Mouse (Mus musculus) frontal cortex, adult 2 months (tissue): ENCODE results near the gene Bcas3. TPM values are rescaled to one million over a fixed set of nuclear protein-coding genes. Genes with fewer than 3 reads are reported as not detected.

Experiments used
- DNase-seq, 2 experiments: peaks; one replicate each; pipeline ENCODE4 v3.0.0; 2022; ENCODE audit warnings: low spot score in 1 of 2; ENCODE audit errors: extremely low spot score in 1 of 2
- polyA plus RNA-seq: library from polyadenylated mRNA; depleted of rRNA; stranded (reverse); fragments of >200 nt; gene quantifications from 2 replicates; pipeline ENCODE4 v1.2.3, GENCODE M21; 2012

The Bcas3 gene
- polyA plus RNA-seq, 1 experiment, result 47.9 TPM

DNA sequence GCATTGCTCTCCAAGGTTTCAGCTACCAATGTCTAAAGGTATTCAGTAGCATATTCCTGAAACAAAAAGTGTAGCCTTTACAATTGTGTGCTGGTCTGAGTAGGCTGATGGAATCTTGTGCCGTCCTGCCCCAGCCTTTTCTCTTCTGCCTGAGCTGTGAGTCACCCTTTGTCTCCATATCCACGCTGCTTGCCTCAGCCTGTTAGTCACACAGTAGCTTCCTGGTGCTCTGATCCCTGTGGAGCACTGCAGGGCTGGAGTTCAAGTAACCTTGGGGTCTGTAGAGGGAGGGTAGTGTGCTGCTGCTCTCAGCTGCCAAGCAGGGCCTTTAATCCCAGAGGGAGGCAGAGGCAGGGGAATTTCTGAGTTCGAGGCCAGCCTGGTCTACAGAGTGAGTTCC is 14.9 kb downstream of the Bcas3 start:
- DNase-seq, result no peak

DNA sequence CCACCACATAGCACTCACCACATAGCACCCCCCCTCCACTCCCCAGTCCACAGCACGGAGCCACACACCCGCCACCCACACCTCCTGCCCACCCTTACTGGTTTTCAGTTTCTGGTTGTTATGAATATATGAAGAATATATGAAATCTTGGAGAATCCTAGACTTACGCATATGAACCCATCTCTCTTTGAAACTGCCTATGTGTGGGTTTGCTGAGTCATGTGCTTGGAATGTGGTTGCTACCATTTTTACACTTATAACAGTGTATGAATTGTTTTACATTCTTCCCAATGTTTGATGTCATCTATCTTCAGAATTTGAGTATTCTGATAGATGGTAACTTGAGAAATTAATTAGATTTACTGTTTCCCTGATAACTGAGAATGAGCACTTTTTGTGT is 26.1 kb downstream of the Bcas3 start:
- peak in 1 of 2 experiments; percentile 28 for DNase-seq

DNA sequence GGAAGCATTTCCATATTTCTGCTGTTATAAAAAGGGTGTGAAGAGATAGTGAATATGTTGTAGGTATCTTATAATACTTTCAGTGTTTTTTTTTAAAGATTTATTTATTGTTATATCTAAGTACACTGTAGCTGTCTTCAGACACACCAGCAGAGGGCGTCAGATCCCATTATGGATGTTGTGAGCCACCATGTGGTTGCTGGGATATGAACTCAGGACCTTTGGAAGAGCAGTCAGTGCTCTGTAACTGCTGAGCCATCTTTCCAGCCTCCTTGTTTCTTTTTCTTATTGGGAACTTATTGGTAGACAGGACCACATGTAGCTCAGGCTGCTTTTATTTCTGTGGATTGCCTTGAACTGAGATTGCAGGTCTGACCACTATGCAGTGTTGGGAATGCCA is 27.1 kb downstream of the Bcas3 start:
- no peak for DNase-seq

DNA sequence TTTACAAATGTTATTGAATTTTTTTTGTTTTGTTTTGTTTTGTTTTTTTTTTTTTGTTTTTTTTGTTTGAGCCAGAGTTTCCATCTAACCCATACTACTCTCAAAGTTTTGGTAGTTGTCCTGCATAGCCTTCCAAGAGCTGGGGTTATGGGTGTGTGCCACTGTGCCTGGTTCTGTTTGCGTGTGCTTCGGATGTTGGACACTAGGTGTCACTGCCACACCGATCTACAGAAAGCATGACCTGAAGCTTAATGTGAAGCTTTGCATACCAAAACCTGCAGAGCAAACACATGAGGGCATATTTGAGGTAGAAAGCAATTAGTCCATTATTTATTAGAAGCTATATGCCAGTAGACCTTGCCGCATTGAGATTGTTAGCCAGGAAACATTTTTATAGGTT is 29.1 kb downstream of the Bcas3 start:
- DNase-seq, result peak; percentile 28 to 84

DNA sequence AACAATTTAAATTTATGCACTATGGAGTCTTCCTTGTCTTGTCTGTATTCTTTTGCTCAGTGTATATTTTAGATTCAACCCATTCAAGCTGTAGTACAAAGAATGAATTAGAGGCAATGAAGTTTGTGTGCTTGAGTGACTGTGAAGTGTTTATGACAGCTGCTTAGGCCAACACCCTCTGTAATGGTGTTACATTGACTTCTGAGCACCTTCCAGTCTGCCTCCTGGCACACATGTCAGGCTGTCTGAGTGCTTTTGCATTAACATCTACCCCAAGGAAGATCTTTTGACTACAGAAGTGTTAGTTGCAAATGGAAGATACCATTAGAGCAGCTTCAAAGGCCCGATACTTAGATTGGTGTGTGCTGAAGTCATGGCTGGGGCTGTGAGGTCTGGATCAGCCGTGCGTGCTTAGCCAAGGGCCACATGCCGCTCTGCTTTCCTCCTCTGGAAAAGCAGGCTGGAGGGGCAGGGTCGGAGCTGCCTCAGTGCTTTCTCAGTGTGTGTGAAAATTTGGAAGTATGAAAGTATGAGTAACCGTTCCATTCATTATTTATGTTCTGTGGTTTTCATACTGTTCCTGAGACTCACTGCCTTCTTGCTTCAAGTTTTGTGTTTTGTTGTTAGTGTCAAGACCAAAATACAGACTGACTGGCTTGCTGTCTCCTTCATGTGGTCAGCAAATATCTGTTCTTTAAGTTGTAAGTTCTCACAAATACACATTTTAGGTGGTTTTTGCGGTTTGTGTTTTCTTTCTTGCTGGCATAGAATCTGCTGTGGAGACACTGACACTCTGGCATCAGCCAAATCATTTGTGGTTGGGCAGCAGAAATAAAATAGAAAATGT is 31.2 kb downstream of the Bcas3 start:
- no peak for DNase-seq

DNA sequence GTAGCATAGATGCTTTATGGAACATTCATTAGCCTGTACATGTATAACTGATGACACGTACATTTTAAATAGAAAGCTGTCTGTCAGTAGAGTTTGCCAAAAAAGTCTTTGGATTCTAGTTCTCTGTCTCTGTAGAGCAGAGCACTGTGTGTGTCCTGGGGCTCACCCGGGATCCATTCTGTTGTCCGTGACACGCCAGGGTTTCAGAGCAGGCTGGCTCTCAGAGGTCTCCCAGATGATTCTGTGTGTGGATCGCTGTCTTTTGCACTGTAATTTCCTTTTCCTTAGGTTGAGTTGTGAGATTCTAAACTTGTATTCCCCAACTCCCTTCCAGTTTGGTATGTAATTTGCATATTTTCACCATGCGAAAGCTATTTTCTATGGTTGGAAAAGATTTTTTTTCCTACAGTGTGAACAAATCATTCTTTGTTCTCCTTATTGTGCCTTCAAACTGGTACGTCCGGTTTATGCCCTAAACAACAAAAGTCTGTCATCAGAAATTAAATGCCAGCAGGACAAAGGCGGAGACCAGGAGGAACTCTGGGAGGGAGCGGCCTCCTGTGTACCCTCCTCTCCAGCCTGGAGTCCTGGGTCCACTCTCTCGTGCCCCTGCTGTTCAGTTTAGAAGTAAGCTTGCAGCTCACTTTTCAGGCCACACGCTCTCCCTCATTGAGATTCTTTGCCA is 39.4 kb downstream of the Bcas3 start:
- DNase-seq, result peak in 1 of 2 experiments; percentile 16

DNA sequence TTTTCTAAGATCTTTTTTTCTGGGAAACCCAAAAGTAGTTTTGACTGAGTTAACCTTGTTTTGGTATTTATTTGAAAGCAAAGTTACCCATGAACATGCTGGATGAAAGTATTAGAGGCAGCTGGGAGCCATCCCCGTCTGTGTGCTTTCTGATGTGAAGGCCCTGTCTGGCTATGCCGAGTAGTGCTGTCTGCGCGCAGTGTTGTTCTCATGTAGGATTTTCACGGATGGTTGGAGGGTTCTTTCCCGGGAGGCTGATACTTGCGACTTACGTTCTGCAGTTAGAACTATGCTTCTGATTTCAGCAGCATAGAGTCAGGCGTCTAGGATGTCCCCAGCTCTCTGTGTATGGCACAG is 39.9 kb downstream of the Bcas3 start:
- no peak for DNase-seq

DNA sequence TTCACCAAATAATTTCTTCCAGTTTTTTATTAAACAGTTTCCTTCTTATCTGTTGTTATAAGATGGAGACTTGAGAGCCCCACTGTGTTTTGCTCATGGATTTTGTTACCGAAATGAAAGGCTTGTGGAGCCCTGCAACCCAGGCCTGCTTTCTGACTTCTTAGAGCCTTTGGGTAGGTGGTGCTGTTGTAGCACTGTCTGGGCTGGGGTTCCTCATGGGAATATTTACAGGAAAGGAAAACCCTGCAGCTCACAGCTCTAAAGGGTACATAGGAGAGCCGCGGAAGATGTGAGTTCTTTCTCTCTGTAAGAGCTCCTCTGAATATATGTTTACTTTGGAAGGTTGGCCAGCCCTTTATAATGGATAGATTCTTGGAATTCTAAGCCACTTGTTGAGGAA is 41.0 kb downstream of the Bcas3 start:
- DNase-seq, result peak in 1 of 2 experiments; percentile 15

DNA sequence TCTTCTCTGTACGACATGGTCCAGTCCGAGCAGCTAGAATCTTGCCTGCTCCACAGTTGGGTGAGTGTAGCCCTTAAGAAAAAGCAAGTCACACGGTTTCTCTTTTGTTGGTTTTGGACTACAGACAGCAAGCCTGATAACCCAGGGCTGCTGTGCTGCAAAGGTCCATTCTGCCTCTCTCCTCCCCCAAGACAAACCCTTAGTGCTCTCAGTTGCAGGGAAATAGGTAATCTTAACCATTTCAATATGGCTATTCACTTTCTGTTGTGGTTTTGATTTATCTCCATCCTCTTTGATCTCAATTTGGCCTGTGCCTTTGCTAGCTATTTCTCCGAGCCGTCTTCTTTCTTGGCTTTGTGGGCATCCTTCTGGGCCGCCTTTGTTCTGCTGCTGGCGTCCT is 42.4 kb downstream of the Bcas3 start:
- no peak for DNase-seq

DNA sequence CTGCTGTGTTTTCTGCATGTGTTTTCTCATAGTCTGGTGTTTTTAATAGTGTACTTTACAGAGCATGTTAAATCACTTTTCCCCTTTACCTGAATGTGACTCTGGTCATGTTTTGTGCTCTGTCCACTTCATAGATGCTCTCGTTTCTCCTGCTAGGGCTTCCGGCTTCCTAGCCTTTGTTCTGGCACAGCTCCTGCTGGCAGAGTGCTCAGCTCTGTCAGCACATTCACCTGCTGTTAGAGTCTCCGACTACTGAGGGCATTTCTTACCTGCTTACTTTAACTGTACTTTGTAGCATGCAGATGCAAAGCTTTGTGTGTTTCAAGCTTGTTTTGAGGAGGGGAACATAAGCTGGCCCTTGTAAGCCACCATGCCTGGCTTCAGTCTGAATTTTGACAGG is 53.6 kb downstream of the Bcas3 start:
- DNase-seq, result no peak

DNA sequence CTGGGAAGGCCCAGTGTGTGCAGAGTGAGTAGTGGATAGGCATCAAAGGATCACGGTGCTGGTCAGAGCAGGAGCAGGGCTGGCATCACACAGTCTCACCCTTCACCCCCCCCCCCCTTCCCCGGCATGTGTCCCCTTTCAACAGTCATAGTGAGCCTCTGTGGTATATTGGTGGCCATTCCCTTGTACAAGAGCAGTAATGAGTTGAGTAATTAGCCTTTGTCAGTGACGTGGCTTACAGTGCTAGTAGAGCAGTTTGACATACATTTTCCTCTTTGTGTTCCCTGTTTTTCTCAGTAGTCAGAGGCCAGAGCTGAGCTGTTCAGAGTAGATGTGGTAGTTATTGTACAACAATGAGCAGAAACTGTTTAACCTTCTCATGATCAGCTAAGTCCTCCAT is 54.7 kb downstream of the Bcas3 start:
- DNase-seq, result no peak

DNA sequence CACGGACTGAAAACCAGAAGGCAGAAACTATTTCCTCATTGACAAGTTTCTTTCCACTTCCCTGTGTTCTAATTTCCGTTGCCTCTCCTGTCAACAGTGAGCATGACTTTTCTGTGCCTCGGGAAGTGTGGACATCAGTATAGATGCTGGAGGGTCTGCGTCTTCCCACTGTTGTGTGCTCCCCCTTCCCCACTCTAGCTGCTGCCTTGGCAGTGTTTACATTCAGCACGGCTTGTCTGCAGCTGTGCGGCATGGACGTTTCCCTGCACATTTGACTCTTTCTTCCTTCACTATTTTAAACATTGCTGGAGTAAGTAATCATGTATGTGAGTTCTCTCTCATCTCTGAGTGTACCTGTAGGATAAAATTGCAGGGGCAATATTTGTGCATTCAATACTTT is 59.4 kb downstream of the Bcas3 start:
- DNase-seq, result no peak

DNA sequence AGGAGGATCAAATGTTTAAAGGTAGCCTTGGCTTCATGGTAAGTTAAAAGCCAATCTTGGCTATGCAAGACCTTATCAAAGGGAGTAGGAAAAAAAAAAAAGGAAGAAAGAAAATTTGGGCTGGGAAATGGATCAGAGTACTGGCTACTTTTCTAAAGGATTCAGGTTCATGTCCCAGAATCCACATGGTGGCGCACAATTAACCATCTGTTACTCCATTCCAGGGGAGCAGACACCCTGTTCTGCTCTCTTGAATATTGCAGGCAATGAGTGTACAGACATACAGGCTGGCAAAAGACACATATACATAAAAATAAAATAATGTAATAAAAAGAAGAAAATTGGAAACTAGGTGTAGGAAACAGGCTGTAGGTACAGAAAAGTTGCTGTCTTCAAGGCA is 61.5 kb downstream of the Bcas3 start:
- no peak for DNase-seq

DNA sequence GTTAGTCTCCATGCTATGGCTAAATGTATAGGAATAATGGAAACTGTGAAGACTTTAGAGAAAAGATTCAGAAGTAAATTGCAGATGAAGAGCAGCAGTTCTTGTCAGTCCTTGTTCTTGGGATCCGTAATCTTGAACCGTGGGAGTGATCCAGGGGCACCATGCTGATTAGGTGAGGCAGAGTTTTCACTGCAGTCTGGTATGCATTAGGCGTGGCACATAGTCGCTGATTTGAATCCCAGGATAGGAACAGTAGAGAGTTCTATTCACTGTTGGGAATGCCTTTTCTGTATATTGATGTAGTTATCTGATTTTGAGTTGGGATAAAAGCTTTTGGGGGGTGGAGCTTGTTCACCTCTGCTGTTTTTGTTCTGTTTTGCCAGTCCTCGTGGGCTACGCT is 74.4 kb downstream of the Bcas3 start:
- DNase-seq, result no peak

DNA sequence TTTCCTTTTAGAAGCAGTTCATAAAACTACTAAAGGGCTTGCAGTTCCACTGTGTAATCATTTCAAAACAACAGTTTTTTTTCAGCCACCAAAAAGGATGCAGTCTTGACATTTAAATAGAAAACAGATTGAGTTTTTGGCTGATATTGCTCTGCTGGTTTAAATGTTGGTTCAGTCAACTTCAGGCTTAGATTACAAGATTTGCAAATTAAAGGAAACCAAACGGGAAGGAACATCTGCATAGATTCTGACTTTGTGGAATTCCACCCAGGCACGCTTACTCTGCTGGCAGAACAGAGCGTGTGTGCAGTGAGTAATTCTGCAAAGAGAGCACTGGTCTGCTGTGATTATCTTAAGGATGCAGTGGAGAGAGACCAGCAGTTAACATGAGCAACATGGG is 75.3 kb downstream of the Bcas3 start:
- peak in 1 of 2 experiments; percentile 20 for DNase-seq

DNA sequence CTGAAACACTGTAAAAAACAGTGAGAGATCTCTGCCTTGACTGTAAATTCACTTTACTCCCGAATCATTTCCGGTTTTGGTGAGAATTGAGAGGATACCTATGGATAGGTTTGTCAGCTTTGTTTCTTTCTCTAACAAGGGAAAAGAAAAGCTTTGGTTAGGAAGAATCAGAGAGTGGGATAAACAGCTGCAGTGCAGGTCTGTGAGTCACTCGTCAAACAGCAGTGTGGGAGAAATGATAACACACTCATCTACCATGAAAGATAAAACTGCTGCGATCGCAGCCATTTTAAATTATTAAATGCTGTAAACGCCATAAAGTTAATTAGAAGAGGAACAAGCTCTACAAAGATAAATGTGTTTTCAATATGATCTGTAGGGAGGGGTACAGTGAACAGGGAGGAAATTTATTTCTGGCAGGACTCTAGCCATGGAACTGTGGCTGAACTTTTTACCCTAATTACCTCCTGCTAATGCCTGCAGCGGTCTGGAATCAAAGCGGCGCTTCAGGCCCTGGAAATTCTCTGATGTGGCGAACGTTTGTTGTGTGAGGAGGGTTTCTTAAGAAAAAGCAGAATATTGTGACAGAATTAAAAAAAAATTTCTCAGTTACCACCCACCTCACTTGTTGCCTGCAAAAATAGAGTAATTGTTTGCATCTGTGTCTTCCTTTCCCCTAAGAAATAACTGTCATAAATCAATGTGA is 77.9 kb downstream of the Bcas3 start:
- no peak for DNase-seq

DNA sequence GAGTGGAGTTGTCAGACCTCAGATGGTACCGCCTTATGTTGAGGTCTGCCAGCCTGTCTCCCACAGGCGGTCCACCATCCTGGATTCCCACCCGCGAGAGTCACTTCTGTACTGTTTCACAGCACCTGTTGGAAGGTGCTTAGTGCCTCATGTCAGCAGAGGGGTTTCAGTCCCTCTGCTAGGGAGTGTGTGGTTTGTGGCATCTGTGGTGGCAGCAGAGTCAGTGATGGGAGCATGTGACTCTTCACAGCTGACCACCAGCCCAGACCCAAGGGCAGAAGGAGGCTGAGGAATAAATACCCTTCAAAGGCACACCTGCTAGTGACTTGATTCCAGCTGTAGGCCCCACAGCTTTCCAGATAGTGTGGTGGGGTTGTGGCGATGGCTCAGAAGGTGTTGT is 94.4 kb downstream of the Bcas3 start:
- no peak for DNase-seq

DNA sequence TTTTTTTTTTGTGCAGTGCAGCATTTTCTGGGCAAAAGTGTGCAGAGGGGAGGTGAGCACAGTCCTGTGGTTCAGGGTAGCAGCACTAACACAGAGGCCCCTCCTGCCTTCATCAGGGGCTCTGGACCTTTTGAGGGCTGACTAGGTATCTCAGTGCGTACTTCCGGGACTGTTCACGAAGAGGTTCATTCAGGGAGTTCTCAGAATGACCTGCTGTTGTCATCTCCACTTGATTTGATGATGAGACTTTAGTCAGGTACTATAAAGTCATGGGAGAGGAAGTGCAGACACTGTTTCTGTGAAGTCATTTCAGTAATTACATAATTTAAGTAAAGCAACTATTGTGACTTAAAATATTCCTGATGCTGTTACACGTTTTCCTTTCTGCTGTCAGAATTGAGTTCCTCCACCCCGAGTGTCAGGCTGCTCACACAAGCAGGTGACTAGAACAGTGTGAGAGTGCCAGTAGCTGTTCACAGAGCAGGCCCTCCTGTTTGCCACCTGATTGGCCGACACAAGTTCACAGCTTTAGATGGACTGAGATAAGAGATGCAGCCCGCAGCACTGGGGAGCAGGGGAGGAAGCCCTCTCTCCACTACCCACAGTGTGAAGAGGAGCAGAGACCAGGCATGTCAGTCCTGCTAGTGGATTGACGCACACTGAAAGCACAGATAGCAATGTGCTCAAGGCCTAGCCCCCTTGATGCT is 100.8 kb downstream of the Bcas3 start:
- no peak for DNase-seq

DNA sequence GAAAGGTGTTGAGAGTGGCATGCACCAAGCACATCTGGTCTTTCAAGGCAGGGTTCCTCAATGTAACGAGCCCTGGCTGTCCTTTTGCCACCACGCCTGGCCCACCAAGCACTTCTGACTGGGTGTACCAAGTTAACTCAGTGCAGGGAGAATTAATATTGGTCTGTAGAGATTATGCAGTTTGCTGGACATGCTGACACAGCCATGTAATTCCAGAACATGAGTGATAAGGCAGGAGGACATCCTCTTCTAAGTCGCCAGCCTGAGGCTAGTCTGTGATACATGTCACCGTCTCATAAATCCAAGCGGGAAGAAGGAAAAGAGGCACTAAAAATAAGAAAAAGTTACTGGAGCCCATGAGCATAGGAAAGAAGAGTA is 101.3 kb downstream of the Bcas3 start:
- no peak for DNase-seq

DNA sequence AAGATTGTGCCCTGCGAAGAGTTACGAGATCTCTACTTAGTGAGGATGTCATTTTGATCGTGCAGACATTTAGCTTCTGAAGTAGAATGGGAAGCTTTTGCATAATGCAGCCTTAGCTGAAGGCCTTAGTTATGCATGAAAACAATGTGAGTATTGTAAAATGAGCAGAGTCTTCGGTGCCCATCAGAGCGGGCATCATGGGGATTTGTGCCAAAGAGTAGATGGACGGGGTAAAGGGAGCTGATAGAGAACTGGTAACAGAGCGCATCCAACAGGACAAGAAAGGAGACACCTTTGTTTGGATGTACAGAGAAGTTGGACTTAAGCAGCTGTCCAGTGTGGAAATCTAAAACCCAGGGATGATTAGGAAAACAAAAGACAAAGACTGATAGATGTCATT is 108.6 kb downstream of the Bcas3 start:
- peak in 1 of 2 experiments; percentile 12 for DNase-seq

DNA sequence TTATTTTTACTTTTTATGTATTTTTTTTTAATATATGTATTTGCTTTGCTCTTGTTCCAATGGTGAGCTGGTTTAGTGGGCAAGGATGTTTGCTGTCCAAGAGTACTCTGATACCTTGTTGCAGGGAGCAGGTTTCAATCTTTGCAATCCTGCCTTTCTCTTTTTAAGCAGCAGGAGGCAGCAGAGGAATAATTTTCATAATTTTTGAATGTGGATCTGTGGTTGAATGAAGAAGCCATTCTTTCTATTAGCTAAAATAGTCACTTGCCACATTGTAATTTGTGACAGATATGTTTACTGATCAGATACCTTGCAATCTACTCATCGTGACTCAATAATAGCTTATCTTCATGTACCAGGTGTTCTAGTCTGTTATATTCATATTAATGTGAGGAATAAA is 116.6 kb downstream of the Bcas3 start:
- DNase-seq, result peak in 1 of 2 experiments; percentile 85
